Mouse (Mus musculus) neutrophil, adult 5-6 weeks (primary cell): ENCODE measurements around the gene Zfp296. TPM values are rescaled to one million over a fixed set of nuclear protein-coding genes. Genes with fewer than 3 reads are reported as not detected.
A peak's percentile ranks its signal among the peaks of the same experiment; 100 is the strongest.

Experiments used
- ATAC-seq: fragments of 151-379, 151-347 bp; 2 replicates; pipeline ENCODE4 v1.8.0; 2017; ENCODE audit warnings: mild to moderate bottlenecking, moderate TSS enrichment; ENCODE audit not compliant: insufficient number of reproducible peaks, poor library complexity, low FRiP score, severe bottlenecking; ENCODE audit errors: extremely low read depth
- total RNA-seq: library from RNA; stranded (forward); fragments of 200-1000 nt; gene quantifications from 2 replicates; pipeline ENCODE4 v1.2.3, GENCODE M21; 2017

Zfp296 gene
- 8.7 and 11.6 TPM in 2 replicates for total RNA-seq

DNA sequence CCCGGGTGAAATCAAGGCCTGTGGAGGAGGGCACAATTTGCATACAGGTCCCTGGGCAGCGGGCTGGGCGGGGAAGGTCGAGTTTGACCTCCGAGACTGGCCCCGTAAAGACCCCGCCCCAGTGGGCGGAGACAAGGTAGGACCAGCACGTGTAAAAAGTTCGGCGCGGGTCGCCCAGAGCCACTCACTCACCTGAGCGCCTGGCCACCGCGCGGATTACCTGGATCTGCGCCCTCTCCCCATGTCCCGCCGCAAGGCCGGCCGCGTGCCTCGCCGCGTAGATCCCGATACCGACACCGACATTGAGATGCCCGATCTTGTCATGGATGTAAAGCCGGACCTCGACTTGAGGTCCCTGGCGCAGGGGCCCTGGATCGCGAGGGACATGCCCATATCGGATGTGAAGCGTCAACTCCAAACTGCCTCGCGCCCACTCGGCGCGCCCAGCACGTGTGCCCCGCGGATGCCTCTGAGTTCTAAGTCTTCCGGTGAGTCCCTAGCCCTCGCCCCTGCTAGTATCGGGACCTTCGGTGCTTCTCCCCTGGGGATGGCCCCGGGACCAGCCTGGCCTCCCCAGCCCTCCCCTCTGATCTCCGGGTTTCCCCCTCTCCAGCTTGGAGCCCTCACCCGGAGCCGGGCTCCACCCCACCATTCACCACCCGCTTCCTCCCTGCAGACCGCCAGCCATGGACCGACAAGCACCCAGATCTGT, at the start of gene Zfp296, which contains the start of gene Gemin7:
Zfp296 (plus strand) TSS at position 147 of the 712 bp plus-strand sequence.
Gemin7 (minus strand) TSS at position 455 of the 712 bp plus-strand sequence.
- no peak; the same call in 1 of the 2 replicates for ATAC-seq

DNA sequence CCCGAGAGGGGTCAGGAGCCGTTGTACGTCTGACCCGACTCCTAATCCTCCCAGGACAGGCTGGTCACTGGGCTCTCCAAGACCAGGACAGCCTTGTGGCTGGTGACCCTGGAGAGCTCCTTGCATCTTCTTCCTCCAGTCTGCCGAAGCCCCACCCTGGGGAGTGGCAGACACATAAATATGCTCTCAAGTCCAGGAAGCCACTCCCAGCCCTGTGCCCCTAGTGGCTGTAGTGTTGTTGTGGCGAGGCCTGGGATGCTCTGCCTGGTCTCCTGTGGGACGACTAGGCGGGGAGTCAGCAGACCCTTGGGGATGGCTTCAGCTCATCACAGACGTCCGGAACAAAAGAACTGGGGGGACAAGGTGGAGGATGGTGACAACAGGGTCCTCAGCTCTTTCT, 46.0 kb upstream of the Zfp296 start:
- no peak for ATAC-seq

GRCm38 (mm10) chr7:19532240-19532639, 44.8 kb upstream of the Zfp296 start:
- ATAC-seq = no peak

GRCm38 (mm10) chr7:19534676-19535075, 42.4 kb upstream of the Zfp296 start:
- ATAC-seq = no peak

- no peak for ATAC-seq
Measured at GRCm38 (mm10) chr7:19540771-19541566, 36.1 kb upstream of the Zfp296 start.

DNA sequence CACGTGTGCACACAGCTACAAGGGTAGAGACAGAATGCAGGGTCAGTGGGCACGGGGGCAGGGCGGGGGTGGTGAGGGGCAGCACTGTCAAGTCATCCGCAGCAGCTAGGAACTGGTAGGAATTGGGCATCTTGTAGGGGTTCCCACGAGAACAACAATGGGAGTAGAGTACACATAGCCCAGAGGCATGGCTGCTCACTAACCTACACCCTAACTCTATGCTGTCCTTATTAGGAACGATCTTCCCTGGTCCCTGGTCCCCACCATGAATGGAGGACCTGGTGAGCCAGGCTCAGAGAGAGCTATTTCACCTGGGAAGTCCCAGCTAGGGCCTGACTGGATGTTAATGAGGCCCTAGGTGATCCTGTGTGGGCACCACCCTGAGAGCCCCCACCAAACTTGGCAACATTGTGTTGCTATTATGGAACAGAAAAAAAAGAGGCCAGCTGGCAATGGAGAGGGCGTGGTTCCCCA, 35.4 kb upstream of the Zfp296 start:
- ATAC-seq = no peak

GRCm38 (mm10) chr7:19542155-19542691, 34.9 kb upstream of the Zfp296 start:
- ATAC-seq = no peak

DNA sequence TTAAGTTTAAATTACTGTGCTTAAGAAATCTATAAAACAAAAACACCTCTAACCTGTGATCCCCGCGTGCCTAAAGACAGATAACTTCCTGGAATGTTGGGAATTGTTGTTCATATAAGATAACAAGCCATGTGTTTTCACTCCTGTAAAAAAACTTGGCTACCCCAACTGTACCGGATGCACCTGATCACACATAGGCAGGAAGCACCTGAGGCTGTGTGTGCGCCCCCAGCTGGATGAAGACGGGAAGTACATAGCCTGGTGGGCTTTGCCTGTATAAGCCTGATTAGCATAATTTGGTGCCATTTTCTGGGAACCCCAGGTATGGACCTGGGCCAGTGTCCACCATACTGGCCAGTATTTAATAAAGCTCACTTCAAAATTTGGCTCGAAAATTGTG, 33.5 kb upstream of the Zfp296 start:
- ATAC-seq = peak; percentile 53; the same call in 1 of the 2 replicates

GRCm38 (mm10) chr7:19546007-19546406, 31.1 kb upstream of the Zfp296 start:
- ATAC-seq = no peak

- no peak for ATAC-seq
Measured at GRCm38 (mm10) chr7:19547344-19547969, 29.6 kb upstream of the Zfp296 start.

GRCm38 (mm10) chr7:19549394-19549793, 27.7 kb upstream of the Zfp296 start:
- ATAC-seq = no peak

GRCm38 (mm10) chr7:19551634-19552033, 25.5 kb upstream of the Zfp296 start:
- no peak for ATAC-seq

DNA sequence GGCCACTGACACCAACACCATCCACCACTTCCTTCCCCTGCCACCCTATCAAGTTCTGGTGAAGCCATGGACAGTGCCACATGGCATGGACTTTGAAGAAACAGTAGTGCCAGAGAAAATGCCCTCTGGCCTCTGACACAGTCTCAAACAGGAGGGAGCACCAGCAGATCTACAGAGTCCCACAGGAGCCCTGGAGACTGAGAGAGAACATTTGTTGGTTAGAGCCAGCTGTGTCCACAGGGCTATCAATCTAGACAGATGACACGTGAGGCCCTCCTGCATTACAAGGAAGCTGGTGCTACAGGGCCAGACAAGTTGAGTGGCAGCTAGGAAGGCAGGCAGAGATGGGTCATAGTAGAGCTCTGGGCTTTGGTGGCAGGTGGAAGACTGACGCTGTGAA, 24.6 kb upstream of the Zfp296 start:
- ATAC-seq = no peak

DNA sequence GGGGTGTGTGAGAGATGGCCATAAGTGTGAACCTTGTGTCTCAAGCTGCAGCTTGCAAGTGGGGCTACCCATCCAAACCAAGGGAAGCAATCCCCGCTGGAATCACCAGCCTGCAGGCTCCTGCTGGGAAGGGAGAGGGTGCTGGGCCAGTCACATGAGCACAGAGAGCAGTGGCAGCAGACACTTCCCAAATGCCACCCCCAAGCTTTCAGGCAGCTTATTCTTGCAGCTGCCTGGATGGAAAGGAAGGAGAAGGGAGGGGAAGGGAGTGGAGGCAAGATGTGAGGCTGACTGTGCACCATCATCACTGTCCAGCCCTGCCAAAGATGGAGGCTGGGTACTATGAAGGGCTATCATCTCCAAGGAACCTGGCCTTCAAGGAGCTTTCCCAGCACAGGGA, 22.9 kb upstream of the Zfp296 start:
- ATAC-seq = no peak

DNA sequence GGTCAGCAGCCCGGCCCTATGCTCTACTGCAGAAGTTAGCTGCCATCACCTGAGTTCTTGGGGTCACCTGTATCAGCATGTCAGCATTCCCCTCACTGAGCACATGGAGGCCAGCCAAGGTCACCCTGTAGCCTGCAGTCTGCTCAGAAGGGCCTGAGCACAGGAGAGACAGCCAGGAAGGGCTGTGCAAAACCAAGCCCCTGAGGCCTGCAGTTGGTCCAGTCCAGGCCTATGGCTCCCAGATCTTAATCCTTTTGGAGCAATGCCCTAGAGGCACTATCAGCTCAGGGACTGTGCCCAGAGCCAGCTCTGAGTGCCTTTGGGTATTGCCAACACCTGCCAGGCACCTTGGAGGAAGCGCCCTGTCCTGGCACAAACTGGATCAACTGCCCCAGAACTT, 20.0 kb upstream of the Zfp296 start:
- no peak for ATAC-seq

DNA sequence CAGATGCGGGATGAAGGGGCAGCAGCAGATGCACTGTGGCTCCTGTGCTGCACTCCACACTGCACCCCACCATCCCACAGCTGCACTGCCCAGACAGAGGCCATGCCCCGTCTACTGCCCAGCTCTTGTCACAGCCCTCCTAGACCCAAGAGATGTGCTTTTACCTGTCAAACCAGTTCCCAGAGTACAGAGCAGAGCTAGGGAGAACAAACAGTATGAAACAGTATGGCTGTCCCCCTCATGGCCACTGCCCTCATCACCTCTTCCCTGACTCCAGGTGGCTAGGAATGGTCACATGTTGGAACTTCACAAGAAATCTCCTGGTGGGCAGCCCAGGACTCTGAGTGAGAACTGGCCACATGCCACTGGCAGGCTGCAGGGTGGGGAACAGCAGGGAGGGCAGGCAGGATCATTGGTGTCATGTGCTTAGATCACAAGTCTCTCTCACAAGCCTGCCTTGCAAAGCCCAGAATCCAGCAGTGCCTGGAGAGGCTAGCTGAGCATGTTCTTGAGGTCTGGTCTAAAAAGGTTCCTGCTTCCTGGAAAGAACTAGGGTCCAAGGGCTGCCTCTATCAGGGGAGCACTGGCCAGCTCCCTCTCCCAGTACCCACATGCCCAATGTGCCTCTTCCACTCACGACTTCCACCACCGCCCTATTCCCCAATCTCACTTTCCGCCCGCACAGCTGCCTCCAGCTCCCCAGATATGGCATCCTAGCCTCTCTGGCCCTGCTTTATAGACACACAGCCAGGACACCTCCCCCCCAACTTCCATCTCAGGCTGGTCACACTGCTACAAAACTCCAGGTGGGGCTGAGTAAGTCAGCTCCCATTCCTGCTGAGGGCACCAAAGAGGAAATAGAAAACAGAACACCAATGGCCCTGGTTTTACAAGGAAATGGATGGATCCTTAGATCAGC, 18.8 kb upstream of the Zfp296 start:
- ATAC-seq = no peak

DNA sequence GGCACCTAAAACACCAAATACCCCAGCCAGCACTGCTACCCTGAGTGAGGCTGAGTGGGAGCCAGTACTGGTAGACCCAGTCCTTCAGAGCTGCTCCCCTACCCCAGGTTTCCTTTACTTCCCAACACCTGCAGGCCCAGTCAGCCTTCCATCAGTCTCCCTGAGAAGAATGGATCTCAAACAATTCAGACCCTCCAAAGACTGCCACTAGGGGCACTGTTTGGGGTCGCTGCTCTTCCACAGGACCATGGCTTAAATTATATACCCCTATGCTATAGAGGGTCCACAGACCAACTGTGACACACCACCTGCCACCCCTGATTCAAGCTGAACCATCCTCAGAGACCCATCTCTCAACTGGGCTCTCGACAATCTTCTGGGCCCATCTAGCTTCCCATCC, 18.1 kb upstream of the Zfp296 start:
- no peak for ATAC-seq

DNA sequence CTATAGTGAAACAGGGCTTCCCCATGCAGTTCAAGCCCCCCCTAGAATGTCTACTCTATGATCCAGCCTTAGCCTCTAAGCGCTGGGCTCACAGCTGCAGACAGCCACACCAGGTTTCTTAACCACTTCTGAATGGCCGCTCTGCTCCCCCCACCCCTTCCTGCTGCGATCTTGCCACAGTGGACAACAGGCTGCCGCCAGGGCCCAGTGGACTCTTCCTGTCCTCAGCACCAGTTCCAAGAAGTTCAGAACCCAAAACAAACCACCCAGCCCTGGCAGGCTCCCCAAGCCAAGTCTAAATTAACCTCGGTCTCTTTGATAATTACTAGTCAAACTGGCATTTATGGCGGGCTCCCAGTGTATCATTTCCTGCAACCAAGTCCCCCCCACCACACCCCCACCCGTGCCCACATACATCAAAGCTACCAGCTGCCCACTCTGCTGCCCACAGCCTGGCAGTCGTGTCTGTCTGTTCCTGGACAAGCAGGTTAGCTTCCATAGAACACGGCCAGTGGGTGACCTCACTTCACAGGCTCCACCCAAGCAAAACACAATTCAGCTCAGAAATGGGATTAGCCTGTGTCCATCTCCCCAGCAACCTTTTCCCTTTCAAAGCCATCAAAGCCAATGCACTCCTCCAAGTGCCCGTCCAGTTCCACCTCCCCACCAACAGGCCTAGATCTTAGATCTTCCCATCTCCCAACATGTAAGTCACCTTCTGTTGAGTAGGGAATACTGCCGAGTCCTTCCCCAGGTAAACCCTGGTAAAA, 16.4 kb upstream of the Zfp296 start:
- no peak for ATAC-seq
